Mouse (Mus musculus) MEL (cell line): ENCODE measurements around the gene Tmem232.

Source experiments
- CHD2 ChIP-seq: IDR thresholded peaks from 2 replicates; pipeline ENCODE4 v1.6.1; 2011; ENCODE audit warnings: low read length, improper control_type of control experiment
- CTCF ChIP-seq, 3 experiments: IDR thresholded peaks in 2 of 3; conservative IDR thresholded peaks in 1 of 3; 2 replicates each; pipeline ENCODE4 v1.5.1; 2011 to 2012; ENCODE audit warnings: low read length in 3 of 3, low read depth in 2 of 3, mild to moderate bottlenecking in 2 of 3, improper control_type of control experiment in 1 of 3, inconsistent platforms in 1 of 3, mixed read lengths in 1 of 3, moderate library complexity in 1 of 3; ENCODE audit not compliant: control insufficient read depth in 1 of 3, insufficient read depth in 1 of 3, poor library complexity in 1 of 3, severe bottlenecking in 1 of 3
- JUND ChIP-seq: IDR thresholded peaks from 2 replicates; pipeline ENCODE4 v1.6.1; 2011; ENCODE audit warnings: low read depth, mild to moderate bottlenecking, improper control_type of control experiment, low read length
- KAT2A ChIP-seq: conservative IDR thresholded peaks from 2 replicates; pipeline ENCODE4 v1.6.1; 2012; ENCODE audit warnings: low read depth, low read length, improper control_type of control experiment, inconsistent platforms
- NRF1 ChIP-seq: IDR thresholded peaks from 2 replicates; pipeline ENCODE4 v1.6.1; 2014; ENCODE audit warnings: low read depth, mild to moderate bottlenecking, inconsistent platforms, low read length, improper control_type of control experiment, moderate library complexity; ENCODE audit not compliant: poor library complexity, insufficient read depth, severe bottlenecking
- POLR2A ChIP-seq, 2 experiments: IDR thresholded peaks; 2 replicates each; pipeline ENCODE4 v1.6.1; 2011 to 2012; ENCODE audit warnings: low read length in 2 of 2, mild to moderate bottlenecking in 2 of 2, control low read depth in 1 of 2, improper control_type of control experiment in 1 of 2, low read depth in 1 of 2, moderate library complexity in 1 of 2; ENCODE audit not compliant: control insufficient read depth in 1 of 2, insufficient read depth in 1 of 2, poor library complexity in 1 of 2
- TAL1 ChIP-seq: IDR thresholded peaks from 2 replicates; pipeline ENCODE4 v1.6.1; 2012; ENCODE audit warnings: mild to moderate bottlenecking, inconsistent platforms, low read length, moderate library complexity, mixed read lengths
- USF1 ChIP-seq: IDR thresholded peaks from 2 replicates; pipeline ENCODE4 v1.6.1; 2014; ENCODE audit warnings: low read depth, mild to moderate bottlenecking, inconsistent platforms, low read length, improper control_type of control experiment, moderate library complexity

DNA sequence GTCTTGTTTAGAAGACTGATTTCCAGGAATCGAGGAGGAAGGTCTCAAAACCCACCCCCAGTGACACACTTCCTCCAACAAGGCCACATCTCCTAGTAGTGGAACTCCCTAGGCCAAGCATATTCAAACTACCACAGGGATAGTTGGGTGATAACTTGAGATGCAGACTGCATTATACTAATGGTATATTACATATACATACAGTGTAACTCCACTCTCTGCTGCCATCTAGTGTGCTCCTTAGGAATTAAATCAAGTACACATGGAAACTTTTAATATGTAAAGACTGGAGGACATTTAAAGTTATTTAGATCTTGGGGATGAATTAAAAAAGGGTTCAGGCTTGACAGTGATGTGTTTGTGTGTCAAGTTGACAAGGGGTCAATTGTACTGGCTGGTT lies 34.8 kb upstream of the Tmem232 start:
- TF ChIP-seq CTCF (IDR thresholded peaks at IDR 0.05 in 2 of 3, conservative IDR thresholded peaks at IDR 0.05 in 1 of 3; ENCODE audit: control insufficient read depth in 1 of 3, insufficient read depth in 1 of 3, low read depth in 2 of 3, low read length in 3 of 3, poor library complexity in 1 of 3, severe bottlenecking in 1 of 3) = peak in 2 of 3 experiments; percentile 67 to 71; a peak in 4 of 6 replicates
- no peak for TF ChIP-seq TAL1
- TF ChIP-seq NRF1 = no peak
- no peak for TF ChIP-seq USF1
- TF ChIP-seq POLR2A (IDR thresholded peaks at IDR 0.05; ENCODE audit: control insufficient read depth in 1 of 2, insufficient read depth in 1 of 2, low read depth in 1 of 2, low read length in 2 of 2, poor library complexity in 1 of 2) = no peak
- no peak for TF ChIP-seq JUND
- TF ChIP-seq CHD2 = no peak
- no peak for TF ChIP-seq KAT2A
